Mouse (Mus musculus) induced T-regulatory cell, adult 2 months (primary cell): ENCODE results near the gene Rho.

ENCODE experiments used
- DNase-seq: peaks from one replicate; pipeline ENCODE4 v3.0.0-alpha.2; 2012; ENCODE audit warnings: low read depth

Rho gene

DNA sequence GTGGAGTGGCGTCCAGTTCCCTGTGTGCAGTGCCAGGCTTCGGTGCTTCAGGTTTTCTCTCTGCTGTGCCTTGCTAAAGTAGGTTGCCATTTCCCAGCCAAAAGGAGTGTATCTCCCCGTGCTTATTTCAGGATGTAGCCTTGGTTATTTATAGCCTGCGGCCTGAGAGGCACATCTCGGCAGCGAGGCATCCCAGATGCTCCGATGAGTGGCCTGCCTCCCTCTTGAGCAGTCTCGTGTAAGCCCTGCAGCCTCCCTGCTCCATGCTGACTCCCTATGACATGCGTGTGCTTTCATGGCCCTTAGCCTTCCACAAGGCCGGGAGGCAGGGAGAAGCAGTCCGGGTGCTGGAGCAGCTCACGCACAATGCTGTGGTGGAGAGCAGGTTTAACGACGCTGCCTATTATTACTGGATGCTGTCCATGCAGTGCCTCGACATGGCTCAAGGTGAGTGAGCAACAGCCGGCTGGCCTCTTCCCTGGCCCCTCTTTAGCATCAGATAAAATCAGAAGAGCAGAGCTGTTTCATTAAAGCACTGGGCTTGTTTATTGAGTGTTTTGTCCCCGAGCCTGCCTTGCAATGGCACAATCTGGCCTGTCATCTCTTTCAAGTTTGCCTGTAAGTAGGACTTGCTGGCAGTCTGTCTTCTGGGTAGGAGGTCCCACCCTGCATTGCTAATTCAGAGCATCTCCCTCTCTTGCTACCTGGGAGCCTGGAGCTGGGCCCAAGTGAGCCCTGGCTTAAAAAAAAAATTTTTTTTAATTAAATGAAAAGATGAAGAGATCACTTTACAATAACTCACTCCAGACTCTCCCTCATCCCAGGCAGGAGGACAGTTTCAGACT lies 15.7 kb upstream of the Rho start:
- DNase-seq, result no peak

DNA sequence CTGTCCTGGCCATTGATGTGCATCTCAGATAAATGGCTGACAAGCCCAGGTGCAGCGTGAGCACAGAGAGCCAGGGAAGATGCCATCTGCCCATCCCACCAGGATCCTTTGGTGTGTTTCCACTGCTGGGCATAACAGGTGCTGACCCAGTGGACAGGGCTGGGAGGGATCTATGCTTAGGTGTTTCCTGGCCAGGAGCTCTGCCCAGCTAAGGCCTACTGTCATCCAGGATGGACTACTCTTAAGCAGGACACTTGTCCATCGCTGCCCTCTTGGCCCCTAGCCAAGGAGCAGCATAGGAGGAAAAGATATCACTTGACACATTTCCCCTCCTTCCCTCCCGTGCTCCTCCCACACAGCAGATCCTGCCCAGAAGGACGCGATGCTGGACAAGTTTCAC lies 14.9 kb upstream of the Rho start:
- no peak for DNase-seq

DNA sequence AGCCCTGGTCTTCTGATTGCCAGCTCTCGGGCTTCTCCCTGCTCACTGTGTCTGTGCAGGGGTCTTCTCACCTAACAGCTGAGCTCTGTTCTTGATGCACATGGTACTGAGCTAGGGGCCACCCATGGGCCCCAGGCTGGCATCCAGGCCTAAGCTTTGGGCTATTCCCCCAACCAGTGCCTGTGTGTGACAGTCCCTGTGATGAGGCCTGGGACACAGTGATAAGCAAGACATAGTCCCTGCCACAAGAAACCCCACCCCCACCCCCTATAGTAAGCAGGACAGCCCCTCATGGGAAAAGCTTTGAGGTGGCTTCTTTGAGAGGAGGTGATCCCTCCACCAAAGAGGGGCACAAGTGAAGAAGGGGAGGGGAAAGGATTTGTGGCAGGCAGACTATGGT lies 12.9 kb upstream of the Rho start:
- DNase-seq, result no peak

DNA sequence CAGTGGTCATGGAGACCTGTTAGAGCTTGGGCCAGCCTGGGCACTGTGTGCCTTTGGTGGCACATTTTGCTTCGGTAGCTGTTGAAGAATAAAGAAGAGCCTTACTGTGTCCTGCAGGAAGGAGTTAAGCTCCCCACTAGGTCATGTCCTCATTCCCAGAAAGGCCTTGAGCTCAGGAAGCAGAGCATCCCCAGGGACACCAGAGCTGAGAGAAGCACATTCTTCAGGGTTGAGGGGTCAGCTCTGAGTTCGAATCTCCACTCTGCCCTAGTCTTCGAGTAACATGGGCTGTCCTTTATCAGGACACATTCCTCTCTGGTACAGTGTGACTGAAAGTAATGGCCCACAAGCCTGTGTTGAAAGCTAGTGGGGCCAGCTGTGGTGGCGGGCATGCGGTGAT lies 11.7 kb upstream of the Rho start:
- no peak for DNase-seq

DNA sequence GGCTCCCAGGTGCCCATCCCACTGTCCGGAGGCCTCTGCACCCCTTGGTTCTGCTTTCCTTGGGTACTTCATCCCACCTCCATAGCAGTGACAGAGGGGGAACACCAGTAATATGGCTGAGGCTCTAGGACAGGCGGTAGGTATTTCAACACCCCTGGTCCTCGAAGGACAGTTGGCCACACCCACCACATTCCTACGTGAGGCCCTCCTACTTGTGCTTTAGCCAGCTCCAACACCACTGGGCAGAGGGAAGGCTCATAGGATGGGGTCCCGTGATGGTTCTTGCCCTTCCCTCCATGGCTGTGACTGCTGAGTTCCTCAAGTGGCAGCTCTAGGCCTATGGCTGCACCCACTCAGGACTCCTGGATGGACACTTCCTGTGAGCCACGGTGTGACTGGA lies 6.7 kb upstream of the Rho start:
- DNase-seq, result no peak

DNA sequence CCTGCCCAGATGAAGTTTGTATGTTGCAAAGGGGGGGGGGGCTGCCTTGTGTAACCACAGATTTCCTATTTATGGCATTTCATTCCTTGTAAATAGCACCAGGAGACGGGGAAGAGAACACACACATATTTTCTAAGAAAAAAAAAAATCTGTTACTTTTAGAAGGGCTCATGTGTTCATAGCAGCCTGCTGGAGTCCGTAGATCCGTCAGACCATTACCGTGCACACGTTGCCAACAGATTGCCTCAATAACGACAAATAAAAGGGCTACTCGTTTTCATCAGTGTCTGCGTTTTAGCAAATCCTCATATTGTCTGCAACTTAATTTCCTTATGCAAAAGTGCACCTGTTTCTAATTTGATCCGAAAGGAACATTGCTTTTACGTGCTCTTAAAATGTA lies 5.1 kb upstream of the Rho start:
- DNase-seq, result no peak

DNA sequence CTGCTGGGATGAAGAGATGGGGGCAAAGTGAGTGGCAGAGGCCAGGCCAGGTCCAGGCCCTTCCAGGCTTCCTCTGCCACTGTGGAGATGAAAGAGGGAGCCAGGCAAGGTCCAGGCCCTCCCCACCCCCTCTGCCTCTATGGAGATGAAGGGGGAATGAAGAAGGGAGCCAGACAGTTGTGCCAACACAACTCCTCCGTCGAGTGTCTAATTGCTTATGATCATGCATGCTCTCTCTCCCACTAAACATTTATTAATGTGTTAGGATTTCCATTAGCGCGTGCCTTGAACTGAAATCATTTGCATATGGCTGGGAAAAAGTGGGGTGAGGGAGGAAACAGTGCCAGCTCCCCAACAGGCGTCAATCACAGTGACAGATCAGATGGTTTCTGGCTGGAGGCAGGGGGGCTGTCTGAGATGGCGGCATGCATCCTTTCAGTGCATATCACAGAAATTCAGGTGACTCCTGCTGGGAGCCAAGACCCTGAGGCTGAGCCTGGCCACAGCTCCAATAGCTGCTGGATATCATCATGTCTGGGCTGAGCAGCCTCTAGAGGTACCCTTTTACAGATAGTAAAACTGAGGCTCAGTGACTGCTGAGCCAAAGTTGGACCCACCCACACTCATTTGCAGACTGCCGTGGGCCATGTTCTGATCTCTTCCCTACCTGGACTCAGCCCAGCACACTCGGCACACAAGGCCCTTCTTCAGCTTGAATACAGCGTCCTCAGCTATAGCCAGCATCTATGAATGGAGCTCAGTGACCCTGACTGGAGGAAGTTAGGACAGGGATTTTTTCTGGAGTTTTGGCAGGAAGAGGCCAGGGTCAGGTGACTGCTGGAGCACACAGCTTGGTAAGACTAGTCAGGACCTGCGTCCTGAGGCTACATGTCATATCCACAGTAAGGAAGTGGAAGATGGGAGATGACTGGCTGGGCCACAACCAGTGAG lies 4.0 kb upstream of the Rho start:
- DNase-seq, result no peak

DNA sequence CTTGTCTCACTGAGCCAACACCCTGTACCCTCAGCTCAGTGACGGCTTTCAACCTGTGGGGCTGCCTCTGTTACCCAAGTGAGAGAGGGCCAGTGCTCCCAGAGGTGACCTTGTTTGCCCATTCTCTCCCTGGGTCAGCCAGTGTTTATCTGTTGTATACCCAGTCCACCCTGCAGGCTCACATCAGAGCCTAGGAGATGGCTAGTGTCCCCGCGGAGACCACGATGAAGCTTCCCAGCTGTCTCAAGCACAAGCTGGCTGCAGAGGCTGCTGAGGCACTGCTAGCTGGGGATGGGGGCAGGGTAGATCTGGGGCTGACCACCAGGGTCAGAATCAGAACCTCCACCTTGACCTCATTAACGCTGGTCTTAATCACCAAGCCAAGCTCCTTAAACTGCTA lies 1.5 kb upstream of the Rho start:
- no peak for DNase-seq

DNA sequence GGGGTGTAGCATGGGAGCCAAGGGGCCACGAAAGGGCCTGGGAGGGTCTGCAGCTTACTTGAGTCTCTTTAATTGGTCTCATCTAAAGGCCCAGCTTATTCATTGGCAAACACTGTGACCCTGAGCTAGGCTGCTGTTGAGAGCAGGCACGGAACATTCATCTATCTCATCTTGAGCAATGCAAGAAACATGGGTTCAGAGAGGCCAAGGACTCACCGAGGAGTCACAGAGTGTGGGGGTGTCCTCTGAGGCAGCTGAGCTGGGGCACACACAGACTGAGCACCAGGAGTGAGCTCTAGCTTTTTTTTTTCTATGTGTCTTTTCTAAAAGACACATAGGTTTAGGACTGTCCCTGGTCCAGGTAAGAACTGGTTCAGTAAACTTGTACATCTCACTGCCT lies 843 bp downstream of the Rho start:
- no peak for DNase-seq

DNA sequence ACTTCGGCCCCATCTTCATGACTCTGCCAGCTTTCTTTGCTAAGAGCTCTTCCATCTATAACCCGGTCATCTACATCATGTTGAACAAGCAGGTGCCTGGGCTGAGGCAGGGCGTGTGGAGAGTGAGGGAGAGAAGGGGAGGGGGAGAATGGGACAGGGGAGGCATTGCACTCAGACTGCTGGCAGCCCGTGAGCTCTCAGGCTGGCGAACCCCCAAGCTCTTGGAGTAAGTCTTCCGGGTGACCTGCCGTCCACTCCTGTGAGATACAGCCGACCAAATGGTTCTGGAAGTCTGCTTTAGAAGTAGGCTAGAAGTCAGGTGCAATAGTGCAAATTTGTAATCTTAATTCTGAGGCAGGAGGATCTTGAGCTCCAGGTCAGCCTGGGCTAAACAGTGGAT lies 4.0 kb downstream of the Rho start:
- DNase-seq, result no peak

DNA sequence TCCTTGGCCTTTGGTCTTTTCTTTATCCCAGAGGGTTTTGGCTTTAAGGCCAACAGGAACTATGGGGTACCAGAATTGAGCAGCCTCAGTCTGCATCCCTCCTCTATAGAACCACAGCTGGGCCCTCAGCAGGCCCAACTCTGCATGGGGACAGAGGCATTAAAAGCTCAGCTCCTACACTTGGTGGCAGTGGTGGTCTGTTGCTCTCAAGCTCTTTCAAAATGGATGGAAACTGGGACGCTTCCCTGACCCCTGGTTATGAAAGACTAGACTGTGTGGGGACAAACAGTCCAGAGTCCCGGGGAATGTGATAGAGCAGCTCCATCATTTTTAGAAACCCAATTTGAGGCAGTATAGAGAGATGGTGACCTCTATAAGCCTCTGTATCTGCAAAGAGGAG lies 6.5 kb downstream of the Rho start:
- DNase-seq, result no peak

DNA sequence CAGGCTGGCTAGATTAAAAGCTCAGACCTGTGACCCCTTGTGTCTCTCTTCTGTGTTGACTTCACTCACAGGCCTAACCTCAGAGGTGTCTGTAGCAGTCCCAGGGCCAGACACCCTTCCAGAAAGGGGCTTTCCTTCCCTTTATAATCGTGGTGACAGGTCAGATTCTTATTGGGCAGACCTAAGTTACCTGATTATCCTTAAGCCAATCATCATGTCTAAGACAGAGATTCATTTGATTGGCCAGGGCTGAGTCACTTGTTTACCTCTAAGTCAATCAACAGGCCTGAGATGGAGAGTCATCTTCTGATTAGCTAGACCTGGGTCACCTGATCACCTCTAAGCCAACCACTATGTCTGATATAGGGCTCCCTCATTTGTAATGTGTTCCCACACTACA lies 7.2 kb downstream of the Rho start:
- DNase-seq, result peak; percentile 34

DNA sequence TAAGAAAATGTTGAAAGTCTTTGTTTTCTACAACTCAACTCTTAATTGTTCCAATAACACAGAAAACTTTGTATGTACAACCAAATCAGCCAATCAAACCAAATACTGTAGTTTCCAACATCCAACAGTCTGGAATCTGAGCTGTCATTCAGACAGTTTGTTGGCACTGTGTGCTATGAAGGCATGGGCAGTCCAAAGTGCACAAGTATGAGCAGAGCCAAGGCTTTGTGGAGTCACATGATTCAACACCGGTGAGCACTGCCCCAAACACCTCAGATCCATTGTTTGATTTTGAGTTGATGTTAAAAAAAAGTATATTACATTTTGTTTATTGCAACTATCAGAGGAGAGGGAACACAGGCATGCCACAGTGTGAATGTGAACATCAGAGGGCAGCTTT lies 9.1 kb downstream of the Rho start:
- no peak for DNase-seq

DNA sequence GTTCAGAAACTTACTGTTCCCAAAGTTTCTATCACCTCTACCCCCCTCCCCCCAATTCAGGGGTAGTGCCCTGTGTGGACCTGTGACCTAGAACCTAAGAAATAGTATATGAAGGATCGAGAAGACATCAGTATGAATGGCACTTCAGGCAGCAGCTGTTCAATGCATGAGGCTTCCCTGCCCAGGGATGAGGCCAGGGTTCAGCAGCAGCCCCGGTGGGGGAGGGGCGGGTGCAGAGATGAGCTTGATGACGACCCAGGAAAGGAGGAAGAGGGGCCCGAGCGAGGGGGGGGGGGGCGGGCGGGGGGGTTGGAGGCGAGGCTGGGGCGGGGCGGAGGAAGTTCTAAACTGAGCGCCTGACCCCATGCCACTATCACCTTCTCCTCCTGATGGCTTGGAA lies 9.6 kb downstream of the Rho start:
- DNase-seq, result no peak

DNA sequence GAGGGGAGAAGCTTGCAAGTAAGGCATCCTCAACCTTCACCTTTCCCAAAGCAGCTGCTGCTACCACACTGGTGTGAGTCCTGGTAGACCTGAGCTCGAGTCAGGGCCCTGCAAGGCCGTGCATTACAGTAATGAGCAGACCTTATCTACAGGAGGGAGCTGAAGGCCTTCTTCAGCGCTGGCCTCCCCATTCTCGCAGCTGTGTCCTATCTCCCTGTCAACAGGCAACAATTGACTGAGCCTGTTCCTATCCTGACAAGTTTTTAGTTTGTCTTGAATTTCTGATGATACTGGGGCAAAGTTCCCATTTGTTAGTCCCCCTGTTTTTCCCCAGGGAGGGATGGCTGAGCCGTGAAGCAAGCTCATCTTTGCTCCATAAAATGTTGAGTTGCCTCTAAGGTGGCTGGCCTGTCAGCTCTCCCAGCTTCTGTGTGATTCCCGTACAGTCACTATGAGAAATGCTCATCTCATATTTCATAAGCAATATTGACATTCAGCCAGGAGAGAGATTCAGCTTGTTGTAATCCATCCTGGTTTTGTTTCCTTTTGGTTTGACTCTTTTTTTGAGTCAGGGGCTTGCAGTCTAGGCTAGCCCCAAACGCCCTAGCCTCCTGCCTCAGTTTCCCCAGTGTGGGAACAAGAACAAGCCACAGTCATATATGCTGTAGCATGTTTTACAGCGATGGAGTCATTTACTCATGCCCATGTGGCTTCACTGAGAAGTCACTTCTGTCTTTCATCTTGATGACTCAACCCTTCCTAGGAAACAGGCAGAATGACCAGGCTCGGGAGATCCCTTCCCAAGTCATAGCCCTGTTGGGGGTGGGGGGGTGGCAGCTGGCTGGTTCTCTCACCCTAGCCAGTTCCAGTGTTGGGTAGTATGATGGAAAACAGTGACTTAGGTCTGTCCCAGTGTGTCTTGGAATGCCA lies 12.2 kb downstream of the Rho start:
- no peak for DNase-seq

DNA sequence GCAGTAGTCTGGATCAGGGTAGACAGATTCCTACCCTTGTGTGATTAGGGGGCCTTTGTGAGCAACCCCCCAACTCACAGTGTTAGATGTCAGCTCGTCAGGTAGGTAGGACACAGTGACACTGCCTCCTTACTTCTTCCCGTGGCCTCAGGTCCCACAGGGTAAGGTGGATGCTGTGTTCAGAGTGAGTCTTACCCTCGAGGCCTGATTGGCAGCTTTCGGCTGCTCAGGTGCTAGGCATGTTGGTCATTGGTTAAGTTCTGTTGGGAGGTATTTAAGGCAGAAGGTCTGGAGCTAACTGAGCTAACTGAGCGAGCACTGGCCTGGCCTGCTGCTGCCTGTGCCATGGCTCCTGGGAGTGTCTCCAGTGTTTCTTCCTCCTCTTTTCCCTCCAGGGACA lies 13.1 kb downstream of the Rho start, which contains the start of gene H1foo:
Gene H1foo, plus strand, starts transcription at position 301 of the 400 bp plus-strand sequence.
- no peak for DNase-seq

DNA sequence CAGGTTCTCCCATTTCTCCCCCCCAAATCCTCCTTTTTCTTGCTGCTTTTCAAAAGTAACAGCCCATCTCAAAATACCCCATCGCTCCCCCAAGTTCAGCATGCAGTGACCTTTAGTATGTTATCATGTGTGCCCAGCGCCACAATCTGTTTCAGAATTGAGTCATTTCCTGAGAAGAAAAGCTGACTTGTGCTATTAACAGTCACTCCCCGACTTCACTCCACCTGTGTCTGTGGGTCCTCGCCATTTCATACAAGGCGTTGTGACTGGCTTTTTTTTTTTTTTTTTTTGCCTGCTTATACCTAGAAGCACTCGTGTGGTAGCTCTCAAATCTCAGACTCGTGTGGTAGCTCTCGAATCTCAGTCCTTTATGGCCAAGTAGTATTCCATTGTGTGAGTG lies 14.1 kb downstream of the Rho start:
- DNase-seq, result peak; percentile 83

DNA sequence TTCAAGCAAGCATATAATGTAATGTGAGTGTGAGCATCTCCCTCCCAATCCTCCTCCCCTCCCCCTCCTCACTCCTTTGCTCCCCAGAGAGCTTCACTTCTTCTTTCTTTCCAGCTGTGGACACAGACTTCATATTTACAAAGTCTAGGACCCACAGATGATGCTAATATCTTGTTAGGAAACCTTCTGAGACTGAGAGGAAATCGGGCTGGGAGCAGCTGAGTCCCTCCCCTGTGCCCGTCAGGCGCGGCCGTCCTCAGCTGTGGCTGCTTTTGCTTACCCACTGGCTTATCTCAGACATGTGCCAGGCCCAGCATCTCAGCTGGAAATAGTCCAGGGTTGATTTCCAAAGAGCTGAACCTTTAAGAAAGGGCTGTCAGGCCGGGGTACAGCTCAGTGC lies 14.8 kb downstream of the Rho start:
- DNase-seq, result peak; percentile 58

DNA sequence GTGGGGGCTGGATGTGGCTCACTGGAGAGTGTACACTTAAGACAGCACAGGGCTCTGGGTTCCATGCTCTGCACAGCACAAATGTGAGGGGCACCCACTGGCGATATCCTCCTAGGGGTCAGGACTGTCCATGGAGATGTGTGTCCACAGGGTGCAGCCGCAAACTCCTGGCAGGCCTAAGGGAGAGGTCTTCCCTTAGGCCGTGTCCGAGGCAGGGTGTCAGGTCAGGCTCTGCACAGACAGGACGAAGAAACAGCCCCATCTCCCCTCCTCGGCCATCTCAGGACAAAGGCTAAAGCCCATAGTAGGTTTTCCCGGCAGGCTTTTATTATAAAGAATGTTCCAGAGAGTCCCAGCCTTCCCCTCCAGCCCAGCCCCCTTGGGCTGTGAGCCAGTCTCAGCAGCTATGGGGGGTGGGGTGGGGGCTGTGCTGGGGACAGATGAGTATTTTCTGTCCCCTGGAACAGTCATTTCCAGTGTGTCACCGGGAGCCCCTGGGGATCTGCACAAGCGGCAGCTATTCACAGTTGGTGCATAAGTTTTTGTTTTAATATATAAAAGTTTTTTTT lies 23.0 kb downstream of the Rho start:
- no peak for DNase-seq

DNA sequence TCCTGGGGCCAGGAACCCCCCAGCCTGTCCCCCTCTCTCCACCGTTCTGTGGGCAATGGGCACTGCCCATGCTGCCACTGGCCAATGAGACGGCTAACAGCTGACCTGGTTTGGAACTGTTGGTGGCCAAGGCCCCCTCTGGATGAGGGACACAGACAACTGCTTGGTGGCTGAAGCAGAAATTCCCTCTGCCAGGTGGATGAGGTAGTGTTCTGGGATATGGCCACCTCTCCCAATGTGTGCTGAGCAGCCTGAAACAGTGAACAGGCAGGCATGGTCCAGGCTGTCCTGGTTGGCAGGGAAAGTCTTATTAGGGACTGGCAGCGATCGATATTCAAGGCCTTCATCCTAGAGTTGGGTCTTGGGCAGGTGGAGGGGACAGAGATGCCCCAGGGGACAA lies 23.6 kb downstream of the Rho start:
- DNase-seq, result no peak

DNA sequence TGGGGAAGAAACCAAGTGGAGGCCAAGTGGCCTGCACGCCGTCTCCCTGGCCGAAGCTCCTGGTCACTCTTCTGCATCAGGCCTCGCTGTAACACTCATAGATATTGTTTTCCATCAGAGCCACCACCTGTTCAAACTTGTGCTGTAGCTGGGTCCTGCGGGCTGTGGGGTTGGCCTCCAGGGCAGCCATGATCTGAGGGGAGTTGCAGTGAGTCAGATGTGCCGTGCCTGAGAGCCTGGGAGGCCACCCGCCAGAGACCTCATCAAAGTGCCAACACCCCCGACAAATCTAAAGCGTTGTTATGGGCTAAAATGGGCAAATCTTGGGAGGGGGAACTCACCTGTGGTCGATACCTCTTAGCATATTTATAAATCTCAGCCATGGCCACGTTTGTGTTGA lies 24.1 kb downstream of the Rho start:
- DNase-seq, result no peak

DNA sequence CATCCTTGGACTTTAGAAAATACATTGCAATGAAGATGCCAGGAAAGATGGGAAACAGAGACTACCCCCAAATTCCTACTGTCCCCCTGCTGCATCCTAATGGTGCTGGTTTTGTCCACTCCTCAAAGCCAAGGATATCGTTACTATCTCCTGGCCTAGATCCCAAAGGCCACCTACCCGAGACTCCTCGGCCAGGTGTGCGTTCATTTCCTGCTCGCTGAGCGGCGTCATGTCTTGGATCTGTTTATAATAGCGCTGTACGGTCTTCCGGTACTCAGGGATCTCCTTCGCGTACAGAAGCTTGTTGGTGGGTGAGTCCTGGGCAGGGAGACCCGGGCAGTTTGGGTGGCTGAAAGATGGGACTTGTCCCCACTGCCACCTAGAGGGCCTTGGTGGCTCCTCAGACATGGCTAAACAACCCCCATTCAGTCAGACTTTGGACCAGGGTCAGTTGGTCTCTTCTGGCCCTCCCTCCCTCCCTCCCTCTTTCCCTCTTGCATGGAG lies 24.9 kb downstream of the Rho start:
- DNase-seq, result no peak
